Mouse (Mus musculus): ENCODE data around the gene Vmn1r228.

Vmn1r228 gene

DNA sequence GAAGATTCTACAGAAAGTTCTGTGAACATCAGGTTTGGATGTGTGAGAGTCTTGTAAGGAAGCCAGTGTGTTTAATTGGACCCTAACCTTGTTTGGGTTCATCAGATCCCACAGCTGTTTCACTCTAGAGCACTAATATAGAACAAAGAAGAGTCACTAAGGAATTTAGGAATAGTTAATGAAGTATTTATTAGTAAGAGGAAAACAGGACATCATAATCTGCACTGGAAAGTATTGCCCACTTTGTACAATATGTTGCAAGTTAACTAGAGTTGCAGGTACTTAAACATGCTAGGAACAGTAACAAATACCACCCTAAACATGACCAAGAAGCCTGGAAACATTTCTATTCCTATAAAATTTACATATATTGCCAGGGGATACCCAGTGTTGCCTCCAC is at the start of gene Vmn1r228:
Gene Vmn1r228 (minus strand): TSS at position 101 of the 400 bp plus-strand sequence.
- DNase-seq (ENCODE audit: low spot score in 2 of 2): no peak

DNA sequence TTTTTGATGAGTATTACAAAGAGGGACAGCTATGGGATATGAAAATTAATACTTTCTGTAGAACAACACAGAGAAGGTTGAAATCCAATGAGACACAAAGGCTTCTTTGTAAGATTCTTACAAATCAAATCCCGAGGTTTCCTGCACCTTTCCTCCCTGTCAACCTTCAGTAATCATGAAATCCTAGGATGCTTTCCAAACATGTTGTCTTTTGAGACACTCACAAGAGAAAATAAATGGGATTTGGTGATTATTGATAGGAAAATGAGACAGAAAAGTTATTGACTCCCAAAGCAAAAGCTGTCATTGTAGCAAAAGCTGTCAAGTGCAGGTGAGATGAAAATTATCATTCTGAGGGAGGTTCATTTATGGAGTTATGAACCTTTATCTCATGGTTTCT is 25.3 kb upstream of the Vmn1r228 start, which contains the start of gene Vmn1r229:
Gene Vmn1r229 (plus strand): TSS at position 301 of the 400 bp plus-strand sequence.
- DNase-seq (ENCODE audit: low spot score in 2 of 2): no peak

- DNase-seq (ENCODE audit: low spot score in 2 of 2): no peak
Observed at GRCm38 (mm10) chr17:20729543-20729942, 56.4 kb downstream of the Vmn1r228 start, which contains the start of gene Vmn1r227. Gene Vmn1r227 (plus strand): TSS chr17:20729843.

Data from natural killer cell, adult 2 months (primary cell).